Mouse (Mus musculus) kidney, postnatal 0 days (tissue): Measurements from ENCODE around the gene Ms4a7. TPM values are rescaled to one million over a fixed set of nuclear protein-coding genes. Genes with fewer than 3 reads are reported as not detected.

Experiments
- ATAC-seq: fragments of 200-750 bp; cut with Nextera tagmentation; replicated peaks from 2 replicates; pipeline ENCODE4 v1.8.0; 2017; ENCODE audit warnings: low read depth, moderate number of reproducible peaks, moderate TSS enrichment, moderate library complexity; ENCODE audit not compliant: low FRiP score
- DNase-seq: peaks from one replicate; pipeline ENCODE4 v3.0.0-alpha.2; 2016; ENCODE audit warnings: low spot score
- H3K27ac ChIP-seq: fragments of 300-500 bp; sonication (generic); 2 replicates; pipeline ENCODE4 v1.5.1; 2014; ENCODE audit warnings: mild to moderate bottlenecking
- H3K27me3 ChIP-seq: fragments of 300-500 bp; sonication (generic); 2 replicates; pipeline ENCODE4 v1.6.1; 2014; ENCODE audit warnings: low read length, mixed read lengths; ENCODE audit not compliant: insufficient read depth
- H3K36me3 ChIP-seq: fragments of 300-500 bp; sonication (generic); 2 replicates; pipeline ENCODE4 v1.6.1; 2014; ENCODE audit warnings: low read length, mixed read lengths; ENCODE audit not compliant: insufficient read depth
- H3K4me1 ChIP-seq: fragments of 300-500 bp; sonication (generic); replicated peaks from 2 replicates; pipeline ENCODE4 v1.6.1; 2014; ENCODE audit warnings: antibody characterized with exemption, low read length, mixed read lengths; ENCODE audit not compliant: insufficient read depth
- H3K4me2 ChIP-seq: fragments of 300-500 bp; sonication (generic); 2 replicates; pipeline ENCODE4 v1.6.1; 2014; ENCODE audit warnings: mild to moderate bottlenecking, low read length, moderate library complexity, mixed read lengths
- H3K4me3 ChIP-seq: fragments of 300-500 bp; sonication (generic); replicated peaks from 2 replicates; pipeline ENCODE4 v1.5.1; 2014; ENCODE audit warnings: low read depth, low read length
- H3K9ac ChIP-seq: fragments of 300-500 bp; sonication (generic); 2 replicates; pipeline ENCODE4 v1.6.1; 2014; ENCODE audit warnings: low read depth, low read length
- H3K9me3 ChIP-seq: fragments of 300-500 bp; sonication (generic); replicated peaks from 2 replicates; pipeline ENCODE4 v1.6.1; 2016; ENCODE audit warnings: low read length, inconsistent platforms, mixed read lengths
- CTCF ChIP-seq: IDR thresholded peaks from 2 replicates; pipeline ENCODE4 v1.5.1; 2016; ENCODE audit warnings: antibody characterized with exemption, low read depth, mild to moderate bottlenecking, moderate library complexity
- WGBS: fragments of 180-500 bp; shearing (Covaris S2); extraction: QIAGEN DNeasy Blood & Tissue Kit; methylation state at CpG from one replicate; pipeline ENCODE4 v1.1.7; 2014; 5-methylcytosine and 5-hydroxymethylcytosine counted together
- polyA plus RNA-seq: library from polyadenylated mRNA; unstranded; fragments of >200 nt; fragmentation: Nextera tagmentation; extraction: Ambion mirVana; gene quantifications from 2 replicates; pipeline ENCODE4 v1.2.1, GENCODE M21; 2015

Ms4a7 gene
- polyA plus RNA-seq, 1 experiment from 2014 or later = 11.8 TPM

DNA sequence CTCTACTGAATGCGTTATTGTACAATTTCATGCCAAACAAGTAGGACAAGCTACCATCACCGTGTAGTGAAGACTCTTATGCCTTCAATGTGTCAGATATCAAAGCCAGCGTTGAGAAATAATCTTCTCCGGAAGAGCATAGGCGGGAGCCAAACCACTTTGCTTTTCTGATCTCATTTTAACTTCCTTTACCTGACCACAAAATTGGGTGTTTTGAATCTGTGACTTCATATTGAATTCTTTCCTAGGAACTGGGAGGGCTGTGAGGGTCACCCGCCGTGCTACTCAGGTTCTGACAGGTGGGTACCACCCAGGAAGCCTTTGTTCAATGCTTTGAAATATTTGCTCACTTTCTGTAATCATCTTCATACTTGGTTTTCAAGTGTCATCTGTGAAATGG, 19.8 kb upstream of the Ms4a7 start:
- Histone ChIP-seq H3K36me3 (no peaks in the 10 kb centered on the region), H3K4me3 (no peak overlapping the region), H3K27me3 (no peaks in the 10 kb centered on the region), H3K9ac (no peak overlapping the region), H3K4me1 (no peaks in the 10 kb centered on the region), H3K9me3 (no peaks in the 10 kb centered on the region), H3K27ac (no peak overlapping the region), H3K4me2 (no peak overlapping the region)
- ATAC-seq (no peak), DNase-seq (no peak)
- WGBS = 84% methylated on average over 7 of the region's 7 CpGs
- no peak for TF ChIP-seq CTCF

DNA sequence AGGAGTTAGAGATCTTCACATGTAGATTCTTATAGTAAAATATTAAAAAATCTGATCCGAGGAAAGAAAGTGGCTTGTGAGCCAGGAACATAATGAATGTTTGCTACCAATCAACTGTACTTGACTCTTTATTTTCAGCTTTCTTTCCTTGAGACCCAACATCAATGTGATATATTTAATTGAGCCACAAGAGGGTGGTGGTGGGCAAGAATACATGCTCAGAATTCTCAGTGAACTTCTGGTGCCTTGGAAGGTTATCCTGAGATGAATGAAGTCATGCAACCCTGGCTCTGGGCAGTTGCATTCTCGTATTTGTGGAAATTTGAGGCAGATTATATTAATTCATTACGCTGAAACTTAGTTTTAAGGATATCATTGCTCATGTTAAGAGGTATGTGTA, 15.9 kb upstream of the Ms4a7 start:
- no peak overlapping the region for H3K4me3 ChIP-seq
- no peak overlapping the region for H3K27ac ChIP-seq
- H3K9ac ChIP-seq = no peak overlapping the region
- no peaks in the 10 kb centered on the region for H3K4me1 ChIP-seq
- no peak overlapping the region for H3K4me2 ChIP-seq
- no peaks in the 10 kb centered on the region for H3K9me3 ChIP-seq
- peak; percentile 15 for DNase-seq
- TF ChIP-seq CTCF = peak; percentile 57
- no peaks in the 10 kb centered on the region for H3K36me3 ChIP-seq
- H3K27me3 ChIP-seq = no peaks in the 10 kb centered on the region
- ATAC-seq = no peak
- 44% methylated on average over 3 of the region's 3 CpGs for WGBS

DNA sequence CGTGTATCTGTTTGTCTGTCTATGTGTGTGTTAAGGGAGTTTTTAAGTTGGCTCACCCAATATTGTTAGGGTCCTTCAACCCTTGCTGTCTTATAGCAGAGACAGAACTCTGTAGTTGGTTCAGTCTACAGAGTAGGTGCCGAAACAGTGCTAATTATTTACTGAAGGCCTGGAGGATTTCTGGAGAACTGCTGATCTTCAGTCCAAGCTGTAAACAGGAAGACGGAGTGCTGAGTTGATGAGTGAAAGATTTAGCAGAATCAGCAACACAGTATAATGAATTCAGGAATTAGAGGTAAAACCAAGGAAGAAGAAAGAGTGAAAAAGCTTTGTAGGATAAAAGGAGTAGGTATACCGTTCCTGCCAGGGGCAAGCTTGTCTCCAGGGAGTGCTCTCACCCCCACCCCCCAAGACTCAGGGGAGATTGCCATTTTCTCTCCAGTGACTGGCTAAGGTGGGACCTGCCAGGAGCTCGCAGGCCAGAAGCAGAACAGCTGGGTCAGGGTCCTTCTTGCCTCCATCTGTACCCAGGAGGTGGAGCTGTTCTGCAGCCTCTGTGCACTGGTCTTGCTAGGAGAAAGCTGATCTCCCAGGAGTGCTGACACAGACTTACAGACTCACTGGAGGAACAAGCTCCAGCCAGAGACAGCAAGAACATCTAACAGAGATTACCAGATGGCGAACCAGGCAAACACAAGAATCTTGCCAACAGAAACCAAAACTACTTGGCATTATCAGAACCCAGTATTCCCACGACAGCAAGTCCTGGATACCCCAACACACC, 13.9 kb upstream of the Ms4a7 start:
- no peaks in the 10 kb centered on the region for H3K9me3 ChIP-seq
- TF ChIP-seq CTCF = peak; percentile 60
- no peak overlapping the region for H3K4me3 ChIP-seq
- WGBS = 53% methylated on average over 7 of the region's 7 CpGs
- H3K9ac ChIP-seq = no peak overlapping the region
- H3K4me2 ChIP-seq = no peak overlapping the region
- no peaks in the 10 kb centered on the region for H3K4me1 ChIP-seq
- H3K27ac ChIP-seq = no peak overlapping the region
- DNase-seq = peak; percentile 54
- H3K27me3 ChIP-seq = no peaks in the 10 kb centered on the region
- peak; percentile 87 for ATAC-seq
- H3K36me3 ChIP-seq = no peaks in the 10 kb centered on the region

DNA sequence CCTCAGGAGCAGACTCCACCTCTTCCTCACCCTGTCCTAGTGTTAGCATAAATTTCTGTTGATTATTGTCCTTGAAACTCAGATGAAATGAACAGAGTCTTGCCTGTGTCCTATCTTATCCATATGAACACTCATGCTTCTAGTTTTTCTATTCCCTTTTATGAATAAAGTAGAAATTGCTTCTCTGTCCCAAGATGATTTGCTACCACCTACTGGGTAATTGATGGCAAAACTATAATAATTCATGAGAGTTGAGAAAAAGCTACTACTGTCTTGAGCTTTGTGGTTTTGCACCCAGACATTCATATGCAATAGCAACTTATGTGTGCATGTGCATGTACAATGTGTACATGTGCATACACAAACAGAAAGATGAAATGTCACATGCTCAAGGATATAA, 8.0 kb upstream of the Ms4a7 start:
- Histone ChIP-seq H3K4me2 (no peak overlapping the region), H3K9ac (no peak overlapping the region), H3K36me3 (no peaks in the 10 kb centered on the region), H3K9me3 (no peaks in the 10 kb centered on the region), H3K4me3 (no peak overlapping the region), H3K27me3 (no peaks in the 10 kb centered on the region), H3K27ac (no peak overlapping the region), H3K4me1 (no peaks in the 10 kb centered on the region)
- TF ChIP-seq CTCF = no peak
- ATAC-seq (no peak), DNase-seq (no peak)

DNA sequence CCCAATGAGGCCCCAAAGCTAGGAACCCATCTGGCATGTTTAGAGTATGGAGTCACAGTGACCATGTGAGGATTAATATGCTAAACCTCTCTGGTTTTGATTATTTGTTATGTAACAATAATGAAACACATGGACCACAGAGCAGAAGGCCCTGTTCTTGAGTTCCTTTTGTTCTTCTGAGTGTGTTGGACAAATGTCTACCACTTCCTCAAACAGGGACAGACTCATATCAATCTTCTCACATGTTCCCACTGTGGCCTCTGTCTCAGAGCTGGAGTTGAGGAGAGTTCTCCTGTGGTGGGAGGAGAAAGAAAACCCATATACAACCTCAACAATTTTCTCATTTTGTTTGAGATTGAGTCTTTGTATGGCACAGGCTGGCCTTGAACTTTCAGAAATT, 7.2 kb upstream of the Ms4a7 start:
- Histone ChIP-seq H3K36me3 (no peaks in the 10 kb centered on the region), H3K4me2 (no peak overlapping the region), H3K9ac (no peak overlapping the region)

DNA sequence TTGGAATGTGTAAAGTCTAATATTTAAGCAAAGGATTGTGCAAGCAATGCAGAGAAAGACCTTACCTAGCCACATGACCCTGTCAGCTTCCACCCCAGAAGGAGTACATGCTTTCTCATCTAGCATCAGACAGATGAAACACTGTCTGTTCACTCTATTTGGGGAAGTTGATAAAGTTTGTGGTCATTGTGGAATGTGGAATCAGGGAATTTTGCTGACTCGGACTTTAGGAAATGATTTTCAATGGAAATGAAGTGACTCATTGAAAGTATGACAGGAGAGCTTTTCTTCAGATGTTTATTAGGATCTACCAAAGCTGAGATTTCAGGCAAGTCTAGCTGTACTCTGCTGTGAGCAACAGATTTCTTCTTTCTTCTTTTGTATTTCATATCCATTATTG, 14.8 kb downstream of the Ms4a7 start:
- H3K36me3 ChIP-seq = no peaks in the 10 kb centered on the region
- H3K9ac ChIP-seq = no peak overlapping the region
- H3K4me1 ChIP-seq = no peaks in the 10 kb centered on the region
- no peaks in the 10 kb centered on the region for H3K9me3 ChIP-seq
- H3K27me3 ChIP-seq = no peaks in the 10 kb centered on the region
- H3K4me3 ChIP-seq = no peak overlapping the region
- TF ChIP-seq CTCF = no peak
- H3K27ac ChIP-seq = no peak overlapping the region
- no peak overlapping the region for H3K4me2 ChIP-seq
- DNase-seq (no peak), ATAC-seq (no peak)
- WGBS = 79% methylated on average over 1 of the region's 1 CpGs

More for the DNA sequence above, 7.2 kb upstream of the Ms4a7 start:
- Histone ChIP-seq H3K4me1 (no peaks in the 10 kb centered on the region), H3K27me3 (no peaks in the 10 kb centered on the region), H3K4me3 (no peak overlapping the region), H3K9me3 (no peaks in the 10 kb centered on the region), H3K27ac (no peak overlapping the region)
- DNase-seq (no peak), ATAC-seq (no peak)
- TF ChIP-seq CTCF = no peak

DNA sequence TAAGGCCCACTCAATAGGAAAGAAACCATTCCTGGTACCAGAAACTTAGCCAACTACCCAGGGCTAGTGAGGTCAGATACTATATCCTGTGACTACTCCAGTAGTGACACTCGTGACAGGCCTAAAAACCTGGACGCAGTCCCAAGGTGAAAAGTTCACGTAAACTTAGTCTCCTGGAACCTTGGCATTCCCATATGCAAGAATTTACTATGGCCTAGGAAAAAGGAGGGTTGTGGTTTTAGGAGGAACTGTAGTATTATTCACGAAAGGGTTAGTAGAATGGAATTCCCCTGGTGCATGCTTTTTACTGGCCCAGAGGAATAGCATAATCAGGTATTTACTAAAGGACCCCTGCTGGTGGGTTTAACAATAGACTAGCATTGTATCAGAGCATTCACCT, 19.2 kb downstream of the Ms4a7 start:
- Histone ChIP-seq H3K9ac (no peak overlapping the region), H3K27ac (no peak overlapping the region), H3K4me2 (no peak overlapping the region), H3K4me1 (no peaks in the 10 kb centered on the region), H3K4me3 (no peak overlapping the region), H3K9me3 (no peaks in the 10 kb centered on the region), H3K27me3 (no peaks in the 10 kb centered on the region), H3K36me3 (no peaks in the 10 kb centered on the region)
- whole genome bisulfite sequencing = 69% methylated on average over 4 of the region's 4 CpGs
- ATAC-seq = no peak
- no peak for TF ChIP-seq CTCF
- DNase-seq = no peak
